Mouse (Mus musculus) hematopoietic stem cell, adult 5-6 weeks (primary cell): ENCODE results near the gene Itsn2. TPM values are rescaled to one million over a fixed set of nuclear protein-coding genes. Genes with fewer than 3 reads are reported as not detected.
"Not testable (repeated sequence)": the region's sequence is repeated elsewhere in the genome, so short reads cannot be mapped to it uniquely, and the experiment has no call there.

Source experiments
- ATAC-seq, 2 experiments: fragments of 125-278 bp in 1 of 2; replicated peaks in 1 of 2; 2 replicates each; pipeline ENCODE4 v1.8.0; 2016 to 2017; ENCODE audit warnings: inconsistent platforms in 2 of 2, mild to moderate bottlenecking in 2 of 2, moderate number of reproducible peaks in 2 of 2, low read depth in 1 of 2, moderate TSS enrichment in 1 of 2; ENCODE audit not compliant: low FRiP score in 2 of 2, poor library complexity in 2 of 2, severe bottlenecking in 2 of 2, insufficient read depth in 1 of 2, low TSS enrichment in 1 of 2
- total RNA-seq: library from RNA; stranded (forward); fragments of 172-1452, 232-1000 nt; gene quantifications from 2 replicates; pipeline ENCODE4 v1.2.3, GENCODE M21; 2017

Gene Itsn2
- total RNA-seq = 160 and 179 TPM in 2 replicates

GRCm38 (mm10) chr12:4592541-4593165 is at the start of gene Itsn2, which contains the start of gene Gm3625:
Gene Itsn2, plus strand, starts transcription at chr12:4592638.
Gene Gm3625, minus strand, starts transcription at chr12:4592927.
- peak; percentile 37 to 65 for ATAC-seq

- peak in 1 of 2 experiments; percentile 33; a peak in 1 of 4 replicates for ATAC-seq
Observed at GRCm38 (mm10) chr12:4544400-4544919, 48.0 kb upstream of the Itsn2 start.

- ATAC-seq = peak; percentile 70 to 86
Observed at GRCm38 (mm10) chr12:4545425-4545824, 47.0 kb upstream of the Itsn2 start.

- ATAC-seq = no peak
Observed at GRCm38 (mm10) chr12:4546491-4546890, 45.9 kb upstream of the Itsn2 start.

- no peak for ATAC-seq
Observed at GRCm38 (mm10) chr12:4547557-4547956, 44.9 kb upstream of the Itsn2 start.

GRCm38 (mm10) chr12:4548053-4549013 is 44.1 kb upstream of the Itsn2 start:
- peak; percentile 73 to 82 for ATAC-seq

- not testable (repeated sequence) for ATAC-seq
Observed at GRCm38 (mm10) chr12:4553704-4554103, 38.7 kb upstream of the Itsn2 start.

- ATAC-seq = no peak
Observed at GRCm38 (mm10) chr12:4555451-4555850, 37.0 kb upstream of the Itsn2 start.

GRCm38 (mm10) chr12:4556891-4557290 is 35.5 kb upstream of the Itsn2 start:
- ATAC-seq = no peak

- no peak for ATAC-seq
Observed at GRCm38 (mm10) chr12:4557436-4557835, 35.0 kb upstream of the Itsn2 start.

- ATAC-seq = no peak
Observed at GRCm38 (mm10) chr12:4558013-4558412, 34.4 kb upstream of the Itsn2 start.

GRCm38 (mm10) chr12:4558475-4559279 is 33.8 kb upstream of the Itsn2 start:
- no peak for ATAC-seq

GRCm38 (mm10) chr12:4571864-4572263 is 20.6 kb upstream of the Itsn2 start:
- ATAC-seq = peak; percentile 90 to 96

GRCm38 (mm10) chr12:4574065-4574464 is 18.4 kb upstream of the Itsn2 start:
- ATAC-seq = no peak

- ATAC-seq = no peak
Observed at GRCm38 (mm10) chr12:4582326-4582725, 10.1 kb upstream of the Itsn2 start.

GRCm38 (mm10) chr12:4587846-4588245 is 4.6 kb upstream of the Itsn2 start:
- no peak for ATAC-seq

GRCm38 (mm10) chr12:4588603-4589002 is 3.8 kb upstream of the Itsn2 start:
- peak; percentile 22 to 26; a peak in 2 of 4 replicates for ATAC-seq
